Mouse (Mus musculus) forebrain, embryonic 11.5 days (tissue): Measurements from ENCODE around the gene Ajap1. TPM values are rescaled to one million over a fixed set of nuclear protein-coding genes. Genes with fewer than 3 reads are reported as not detected.
A peak's percentile ranks its signal among the peaks of the same experiment; 100 is the strongest.

ENCODE experiments used
- ATAC-seq: fragments of 200-750 bp; cut with Nextera tagmentation; replicated peaks from 2 replicates; pipeline ENCODE4 v1.8.0; 2017; ENCODE audit warnings: moderate TSS enrichment; ENCODE audit not compliant: low FRiP score
- DNase-seq: peaks from one replicate; pipeline ENCODE4 v3.0.0-alpha.2; 2017; ENCODE audit warnings: low spot score
- H3K27ac ChIP-seq: fragments of 300-500 bp; sonication (generic); 2 replicates; pipeline ENCODE4 v1.5.1; 2014; ENCODE audit warnings: low read depth, low read length
- H3K27me3 ChIP-seq: fragments of 300-500 bp; sonication (generic); 2 replicates; pipeline ENCODE4 v1.6.1; 2014; ENCODE audit warnings: mild to moderate bottlenecking, low read length, mixed read lengths; ENCODE audit not compliant: control insufficient read depth, insufficient read depth
- H3K36me3 ChIP-seq: fragments of 300-500 bp; sonication (generic); 2 replicates; pipeline ENCODE4 v1.6.1; 2014; ENCODE audit warnings: mild to moderate bottlenecking, low read length, moderate library complexity, mixed read lengths; ENCODE audit not compliant: control insufficient read depth, insufficient read depth
- H3K4me1 ChIP-seq: fragments of 300-500 bp; sonication (generic); replicated peaks from 2 replicates; pipeline ENCODE4 v1.6.1; 2014; ENCODE audit warnings: low read length, mixed read lengths; ENCODE audit not compliant: control insufficient read depth, insufficient read depth
- H3K4me2 ChIP-seq: fragments of 300-500 bp; sonication (generic); 2 replicates; pipeline ENCODE4 v1.6.1; 2014; ENCODE audit warnings: low read depth, mild to moderate bottlenecking, low read length, moderate library complexity, mixed read lengths; ENCODE audit not compliant: severe bottlenecking
- H3K4me3 ChIP-seq: fragments of 300-500 bp; sonication (generic); 2 replicates; pipeline ENCODE4 v1.5.1; 2014; ENCODE audit warnings: low read depth, low read length
- H3K9ac ChIP-seq: fragments of 300-500 bp; sonication (generic); 2 replicates; pipeline ENCODE4 v1.6.1; 2014; ENCODE audit warnings: low read length
- H3K9me3 ChIP-seq: fragments of 300-500 bp; sonication (generic); 2 replicates; pipeline ENCODE4 v1.6.1; 2016; ENCODE audit warnings: low read length, mixed read lengths; ENCODE audit not compliant: control insufficient read depth
- WGBS: fragments of 180-500 bp; shearing (Covaris S2); extraction: QIAGEN DNeasy Blood & Tissue Kit; methylation state at CpG from one replicate; pipeline ENCODE4 v1.1.7; 2014; 5-methylcytosine and 5-hydroxymethylcytosine counted together
- polyA plus RNA-seq: library from polyadenylated mRNA; unstranded; fragments of >200 nt; fragmentation: Nextera tagmentation; extraction: Ambion mirVana; gene quantifications from 2 replicates; pipeline ENCODE4 v1.2.1, GENCODE M21; 2014

Gene Ajap1
- polyA plus RNA-seq, 1 experiment from 2014 or later: 1.5 TPM

- H3K4me3 ChIP-seq: no peak overlapping the region
- H3K27me3 ChIP-seq: no peaks in the 10 kb centered on the region
- no peaks in the 10 kb centered on the region for H3K9me3 ChIP-seq
- ATAC-seq: no peak
- no peak overlapping the region for H3K9ac ChIP-seq
- no peaks in the 10 kb centered on the region for H3K36me3 ChIP-seq
- no peak overlapping the region for H3K4me2 ChIP-seq
- H3K4me1 ChIP-seq: 0 out of 2 replicates have a peak, but pooled peaks cover 3% of the 10 kb centered on the region
- 73% methylated on average over 9 of the region's 9 CpGs for WGBS
- no peak overlapping the region for H3K27ac ChIP-seq
- DNase-seq: no peak
Measured at GRCm38 (mm10) chr4:153437196-153437595, 45.4 kb downstream of the Ajap1 start.

- no peaks in the 10 kb centered on the region for H3K9me3 ChIP-seq
- no peak for ATAC-seq
- H3K36me3 ChIP-seq: no peaks in the 10 kb centered on the region
- H3K27me3 ChIP-seq: no peaks in the 10 kb centered on the region
- no peak for DNase-seq
- no peak overlapping the region for H3K4me2 ChIP-seq
- 81% methylated on average over 5 of the region's 5 CpGs for WGBS
- no peak overlapping the region for H3K9ac ChIP-seq
- H3K4me3 ChIP-seq: no peak overlapping the region
- H3K27ac ChIP-seq: no peak overlapping the region
- H3K4me1 ChIP-seq: 0 out of 2 replicates have a peak, but pooled peaks cover 3% of the 10 kb centered on the region
Measured at GRCm38 (mm10) chr4:153435917-153436316, 46.7 kb downstream of the Ajap1 start.

- DNase-seq: no peak
- Histone ChIP-seq H3K4me3 (no peak overlapping the region), H3K4me1 (0 out of 2 replicates have a peak, but pooled peaks cover 5% of the 10 kb centered on the region), H3K9ac (no peak overlapping the region), H3K36me3 (no peaks in the 10 kb centered on the region), H3K27me3 (no peaks in the 10 kb centered on the region), H3K4me2 (no peak overlapping the region), H3K9me3 (no peaks in the 10 kb centered on the region; the same call in 1 of the 2 replicates), H3K27ac (no peak overlapping the region)
- ATAC-seq: no peak
- 97% methylated on average over 2 of the region's 2 CpGs for whole genome bisulfite sequencing
Measured at GRCm38 (mm10) chr4:153429971-153430370, 52.6 kb downstream of the Ajap1 start.

- no peaks in the 10 kb centered on the region; the same call in 1 of the 2 replicates for H3K9me3 ChIP-seq
- H3K4me3 ChIP-seq: no peak overlapping the region
- ATAC-seq (no peak), DNase-seq (no peak)
- H3K36me3 ChIP-seq: no peaks in the 10 kb centered on the region
- H3K4me1 ChIP-seq: 0 out of 2 replicates have a peak, but pooled peaks cover 5% of the 10 kb centered on the region
- H3K4me2 ChIP-seq: no peak overlapping the region
- no peak overlapping the region for H3K9ac ChIP-seq
- 87% methylated on average over 16 of the region's 16 CpGs for WGBS
- no peak overlapping the region for H3K27ac ChIP-seq
- no peaks in the 10 kb centered on the region for H3K27me3 ChIP-seq
Measured at GRCm38 (mm10) chr4:153425961-153426656, 56.5 kb downstream of the Ajap1 start.

GRCm38 (mm10) chr4:153424324-153424723, 58.3 kb downstream of the Ajap1 start:
- no peaks in the 10 kb centered on the region; the same call in 1 of the 2 replicates for H3K9me3 ChIP-seq
- 0 out of 2 replicates have a peak, but pooled peaks cover 5% of the 10 kb centered on the region for H3K4me1 ChIP-seq
- WGBS: 91% methylated on average over 10 of the region's 10 CpGs
- H3K27me3 ChIP-seq: no peaks in the 10 kb centered on the region
- DNase-seq (no peak), ATAC-seq (no peak)
- no peaks in the 10 kb centered on the region for H3K36me3 ChIP-seq
- no peak overlapping the region for H3K27ac ChIP-seq
- H3K9ac ChIP-seq: no peak overlapping the region
- H3K4me2 ChIP-seq: no peak overlapping the region
- no peak overlapping the region for H3K4me3 ChIP-seq

GRCm38 (mm10) chr4:153417926-153418325, 64.7 kb downstream of the Ajap1 start:
- Histone ChIP-seq H3K9me3 (no peaks in the 10 kb centered on the region), H3K27me3 (no peaks in the 10 kb centered on the region), H3K36me3 (no peaks in the 10 kb centered on the region), H3K9ac (0 out of 2 replicates have a peak overlapping the region, but pooled peaks have one; percentile 16), H3K4me1 (peaks cover 6% of the 10 kb centered on the region; the same call in 1 of the 2 replicates), H3K4me2 (peak overlapping the region; percentile 51; the same call in 1 of the 2 replicates), H3K27ac (no peak overlapping the region), H3K4me3 (peak overlapping the region; percentile 22; the same call in 1 of the 2 replicates)
- 6% methylated on average over 11 of the region's 12 CpGs for WGBS
- DNase-seq: peak; percentile 79
- no peak for ATAC-seq

- Histone ChIP-seq H3K9me3 (no peaks in the 10 kb centered on the region), H3K9ac (peak overlapping the region; percentile 20; the same call in 1 of the 2 replicates), H3K27ac (no peak overlapping the region), H3K4me3 (peak overlapping the region; percentile 22), H3K4me1 (peaks cover 6% of the 10 kb centered on the region; the same call in 1 of the 2 replicates), H3K36me3 (no peaks in the 10 kb centered on the region), H3K27me3 (no peaks in the 10 kb centered on the region), H3K4me2 (peak overlapping the region; percentile 51)
- 4% methylated on average over 23 of the region's 23 CpGs for WGBS
- ATAC-seq: peak; percentile 82
- peak; percentile 71 for DNase-seq
Measured at GRCm38 (mm10) chr4:153417164-153417896, 65.3 kb downstream of the Ajap1 start.

GRCm38 (mm10) chr4:153416111-153416510, 66.5 kb downstream of the Ajap1 start:
- WGBS: 74% methylated on average over 9 of the region's 9 CpGs
- Histone ChIP-seq H3K4me3 (no peak overlapping the region), H3K36me3 (no peaks in the 10 kb centered on the region), H3K27ac (no peak overlapping the region), H3K9ac (no peak overlapping the region), H3K9me3 (no peaks in the 10 kb centered on the region), H3K27me3 (no peaks in the 10 kb centered on the region), H3K4me1 (peaks cover 6% of the 10 kb centered on the region; the same call in 1 of the 2 replicates), H3K4me2 (no peak overlapping the region)
- ATAC-seq (no peak), DNase-seq (no peak)
